Mouse (Mus musculus) neural tube, embryonic 14.5 days (tissue): ENCODE results near the gene Tmem107. TPM values are rescaled to one million over a fixed set of nuclear protein-coding genes. Genes with fewer than 3 reads are reported as not detected.
"Not testable (repeated sequence)": the region's sequence is repeated elsewhere in the genome, so short reads cannot be mapped to it uniquely, and the experiment has no call there.

Experiments
- ATAC-seq: fragments of 200-750 bp; cut with Nextera tagmentation; 2 replicates; pipeline ENCODE4 v1.8.0; 2017; ENCODE audit warnings: low read depth, mild to moderate bottlenecking, moderate TSS enrichment, moderate library complexity
- H3K27ac ChIP-seq: fragments of 300-500 bp; sonication (generic); 2 replicates; pipeline ENCODE4 v1.5.1; 2014; ENCODE audit warnings: low read depth, mild to moderate bottlenecking, control low read depth, low read length, moderate library complexity, mixed read lengths
- H3K27me3 ChIP-seq: fragments of 300-500 bp; sonication (generic); 2 replicates; pipeline ENCODE4 v1.6.1; 2014; ENCODE audit warnings: low read length; ENCODE audit not compliant: control insufficient read depth, insufficient read depth
- H3K36me3 ChIP-seq: fragments of 300-500 bp; sonication (generic); 2 replicates; pipeline ENCODE4 v1.6.1; 2014; ENCODE audit warnings: low read length, mixed read lengths; ENCODE audit not compliant: control insufficient read depth, insufficient read depth
- H3K4me1 ChIP-seq: fragments of 300-500 bp; sonication (generic); 2 replicates; pipeline ENCODE4 v1.6.1; 2014; ENCODE audit warnings: low read length; ENCODE audit not compliant: control insufficient read depth, insufficient read depth
- H3K4me2 ChIP-seq: fragments of 300-500 bp; sonication (generic); 2 replicates; pipeline ENCODE4 v1.6.1; 2014; ENCODE audit warnings: mild to moderate bottlenecking, low read depth, low read length, control low read depth
- H3K4me3 ChIP-seq: fragments of 300-500 bp; sonication (generic); 2 replicates; pipeline ENCODE4 v1.5.1; 2014; ENCODE audit warnings: low read depth, low read length, control low read depth, mixed read lengths
- H3K9ac ChIP-seq: fragments of 300-500 bp; sonication (generic); replicated peaks from 2 replicates; pipeline ENCODE4 v1.6.1; 2014; ENCODE audit warnings: low read depth, mild to moderate bottlenecking, control low read depth, low read length, mixed read lengths
- H3K9me3 ChIP-seq: fragments of 300-500 bp; sonication (generic); 2 replicates; pipeline ENCODE4 v1.6.1; 2016; ENCODE audit warnings: low read length; ENCODE audit not compliant: control insufficient read depth
- WGBS: fragments of 180-500 bp; shearing (Covaris S2); extraction: QIAGEN DNeasy Blood & Tissue Kit; methylation state at CpG from one replicate; pipeline ENCODE4 v1.1.7; 2014; 5-methylcytosine and 5-hydroxymethylcytosine counted together
- polyA plus RNA-seq: library from polyadenylated mRNA; unstranded; fragments of >200 nt; fragmentation: Nextera tagmentation; extraction: Ambion mirVana; gene quantifications from 2 replicates; pipeline ENCODE4 v1.2.1, GENCODE M21; 2014

Tmem107 gene
- polyA plus RNA-seq, 1 experiment from 2014 or later, result 27.7 TPM

DNA sequence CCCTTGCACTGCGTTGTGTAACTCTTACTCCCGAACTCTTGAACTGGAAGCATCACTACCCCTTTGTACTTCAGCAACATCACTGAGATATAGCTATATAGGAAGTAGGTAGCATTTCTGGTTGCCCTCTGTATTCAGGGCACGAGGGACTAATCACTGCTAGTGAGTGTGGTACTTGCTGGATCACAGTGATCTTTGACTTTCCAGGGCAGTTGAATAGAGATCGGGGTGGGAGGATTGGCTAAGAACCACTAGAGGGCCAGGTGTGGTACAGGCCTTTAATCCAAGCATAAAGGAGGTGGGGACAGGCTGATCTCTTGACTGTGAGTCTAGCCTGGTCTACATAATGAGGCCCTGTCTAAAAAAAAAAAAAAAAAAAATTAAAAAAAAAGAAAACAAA, 22.3 kb downstream of the Tmem107 start:
- H3K27ac ChIP-seq, result no peak overlapping the region
- 0 out of 2 replicates have a peak, but pooled peaks cover 8% of the 10 kb centered on the region for H3K36me3 ChIP-seq
- H3K9ac ChIP-seq, result no peak overlapping the region
- ATAC-seq, result no peak
- H3K4me2 ChIP-seq, result no peak overlapping the region
- whole genome bisulfite sequencing, result 88% methylated on average over 4 of the region's 4 CpGs
- peaks cover 35% of the 10 kb centered on the region for H3K4me1 ChIP-seq
- no peaks in the 10 kb centered on the region for H3K9me3 ChIP-seq
- no peaks in the 10 kb centered on the region for H3K27me3 ChIP-seq
- H3K4me3 ChIP-seq, result no peak overlapping the region

DNA sequence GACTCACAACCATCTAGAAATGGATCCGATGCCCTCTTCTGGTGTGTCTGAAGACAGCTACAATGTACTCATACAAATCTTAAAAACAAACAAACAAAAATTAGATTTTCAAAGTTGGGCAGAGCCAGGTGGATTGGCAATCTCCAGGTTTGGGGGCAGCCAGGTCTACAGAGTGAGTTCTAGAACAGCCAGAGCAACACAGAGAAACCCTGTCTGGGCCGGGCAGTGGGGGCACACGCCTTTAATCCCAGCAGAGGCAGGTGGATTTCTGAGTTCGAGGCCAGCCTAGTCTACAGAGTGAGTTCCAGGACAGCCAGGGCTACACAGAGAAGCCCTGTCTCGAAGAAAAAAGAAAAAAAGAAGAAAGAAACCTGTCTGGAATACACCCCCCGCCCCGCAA, 23.2 kb downstream of the Tmem107 start:
- H3K27ac ChIP-seq, H3K4me2 ChIP-seq, H3K4me3 ChIP-seq, H3K9ac ChIP-seq, H3K27me3 ChIP-seq, H3K36me3 ChIP-seq, ATAC-seq, H3K9me3 ChIP-seq: not testable (repeated sequence)
- WGBS, result 89% methylated on average over 7 of the region's 7 CpGs
- H3K4me1 ChIP-seq, result peaks cover 40% of the 10 kb centered on the region

DNA sequence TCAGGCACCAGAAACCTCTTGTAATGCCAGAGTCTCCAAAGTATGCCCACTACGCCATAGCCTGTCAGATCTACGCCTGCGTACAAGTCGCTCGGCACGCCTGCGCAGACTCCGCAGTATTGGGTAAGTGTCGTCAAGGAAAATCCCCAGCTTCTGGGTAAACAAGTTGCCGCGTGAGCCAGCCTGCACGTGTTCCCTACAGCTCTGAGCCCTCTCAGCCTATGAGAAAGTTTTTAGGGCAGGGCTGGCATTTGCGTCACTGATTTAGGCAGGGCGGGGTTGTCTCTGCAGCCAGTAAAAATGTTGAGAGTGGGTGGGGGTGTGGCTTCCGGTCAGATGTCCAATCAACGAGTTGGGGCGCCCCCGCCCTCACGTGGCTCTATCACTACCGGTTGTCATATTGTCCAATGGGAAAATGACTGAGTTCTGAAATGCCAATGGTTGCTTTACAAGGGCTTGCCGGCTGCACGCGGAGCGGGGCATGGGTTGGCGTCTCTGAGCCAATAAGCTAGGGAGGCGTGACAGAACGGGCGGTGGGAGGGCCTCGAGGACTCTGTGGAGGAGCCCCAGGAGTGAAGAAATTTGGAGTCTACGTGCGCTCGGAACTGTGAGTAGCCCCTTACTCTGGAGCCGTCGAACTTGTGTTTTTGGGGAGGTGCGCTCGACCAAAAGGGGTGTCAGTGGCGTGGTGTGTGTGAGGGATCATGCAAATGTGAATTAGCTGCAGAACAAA, 24.3 kb downstream of the Tmem107 start, which contains the start of gene Per1:
Per1 (plus strand) TSS at position 521 of the 733 bp plus-strand sequence.
- Histone ChIP-seq H3K4me1 (peaks cover 32% of the 10 kb centered on the region), H3K27ac (peak within 1 kb of the TSS; percentile 75), H3K27me3 (no peaks in the 10 kb centered on the region), H3K9me3 (no peaks in the 10 kb centered on the region), H3K36me3 (0 out of 2 replicates have a peak, but pooled peaks cover 7% of the 10 kb centered on the region), H3K4me3 (peak within 1 kb of the TSS; percentile 35), H3K4me2 (peak within 1 kb of the TSS; percentile 73), H3K9ac (peak within 1 kb of the TSS; percentile 33; the same call in 1 of the 2 replicates)
- WGBS, result 0% methylated on average over 37 of the region's 37 CpGs
- ATAC-seq, result peak; percentile 92

DNA sequence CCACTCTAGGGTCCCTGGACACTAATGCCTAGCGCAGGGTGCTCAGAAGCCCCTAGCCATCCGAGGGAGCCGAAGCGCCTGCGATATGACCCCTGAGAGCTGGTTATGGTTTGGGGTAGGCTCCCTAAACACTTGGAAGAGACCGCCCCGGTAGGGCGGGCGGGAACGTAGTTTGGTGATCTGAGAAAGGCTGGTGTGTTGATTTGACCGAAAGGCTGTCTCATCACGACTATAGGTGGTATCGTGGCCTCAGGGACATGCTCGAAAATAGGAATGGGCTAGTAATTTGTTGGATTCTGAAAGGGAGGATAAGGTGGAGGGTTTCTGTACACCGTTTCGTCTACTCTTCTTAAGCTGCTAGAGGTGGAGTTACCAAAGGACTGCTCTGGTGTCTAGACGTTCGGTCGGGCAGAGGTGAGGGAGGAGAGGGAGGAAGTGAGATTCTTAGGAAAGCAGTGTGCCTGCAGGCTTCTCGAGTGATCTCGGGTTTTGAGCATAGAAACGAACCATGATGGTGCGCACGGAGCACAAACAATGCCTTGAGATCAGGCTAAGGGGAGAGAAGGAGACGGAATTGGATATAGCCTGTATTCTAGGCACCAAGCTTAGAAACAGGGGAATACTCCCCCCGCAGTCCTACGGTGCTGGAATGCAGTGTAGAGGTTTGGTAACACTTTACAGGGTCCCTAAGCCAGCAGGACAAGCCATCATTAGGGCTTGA, 25.1 kb downstream of the Tmem107 start:
- Histone ChIP-seq H3K4me1 (peaks cover 32% of the 10 kb centered on the region), H3K9ac (peak overlapping the region; percentile 33; the same call in 1 of the 2 replicates), H3K9me3 (no peaks in the 10 kb centered on the region), H3K27ac (peak overlapping the region; percentile 55), H3K36me3 (0 out of 2 replicates have a peak, but pooled peaks cover 6% of the 10 kb centered on the region), H3K27me3 (no peaks in the 10 kb centered on the region), H3K4me3 (peak overlapping the region; percentile 35), H3K4me2 (peak overlapping the region; percentile 73)
- WGBS, result 2% methylated on average over 27 of the region's 27 CpGs
- ATAC-seq, result no peak

DNA sequence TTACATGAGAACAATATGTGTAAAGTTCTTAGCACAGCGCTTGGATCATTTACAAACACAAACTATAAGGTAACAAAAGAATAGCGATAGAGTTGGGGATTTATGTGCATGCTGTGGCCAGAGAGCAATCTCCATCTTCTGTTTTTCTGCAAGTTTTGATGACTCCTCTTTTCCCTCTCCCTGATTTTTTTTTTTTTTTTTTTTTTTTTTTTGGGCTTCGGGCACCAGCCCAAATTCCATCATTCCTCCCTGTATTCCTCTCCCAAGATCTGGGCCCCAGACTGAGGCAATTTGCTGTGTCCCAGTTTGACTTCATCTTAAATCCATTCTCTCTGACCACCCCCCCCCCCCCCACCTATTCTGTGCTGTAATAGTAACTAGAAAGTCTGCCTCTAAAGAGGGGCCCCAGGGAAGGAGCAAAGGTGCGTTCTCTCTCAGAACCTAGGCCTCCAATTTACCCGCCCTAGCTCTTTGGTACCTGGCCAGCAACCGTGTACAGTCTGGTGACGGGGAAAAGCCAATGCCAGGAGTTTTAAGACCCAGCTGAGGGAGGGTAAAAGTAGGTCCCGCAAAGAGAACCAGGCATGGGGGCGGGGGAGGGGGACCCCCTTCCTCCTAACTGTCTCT, 25.9 kb downstream of the Tmem107 start:
- peak overlapping the region; percentile 73 for H3K4me2 ChIP-seq
- no peak for ATAC-seq
- H3K36me3 ChIP-seq, result peaks cover 12% of the 10 kb centered on the region; the same call in 1 of the 2 replicates
- H3K27ac ChIP-seq, result peak overlapping the region; percentile 80
- peak overlapping the region; percentile 55; the same call in 1 of the 2 replicates for H3K9ac ChIP-seq
- no peaks in the 10 kb centered on the region for H3K27me3 ChIP-seq
- WGBS, result 18% methylated on average over 9 of the region's 9 CpGs
- peaks cover 29% of the 10 kb centered on the region for H3K4me1 ChIP-seq
- H3K4me3 ChIP-seq, result peak overlapping the region; percentile 19
- no peaks in the 10 kb centered on the region for H3K9me3 ChIP-seq

DNA sequence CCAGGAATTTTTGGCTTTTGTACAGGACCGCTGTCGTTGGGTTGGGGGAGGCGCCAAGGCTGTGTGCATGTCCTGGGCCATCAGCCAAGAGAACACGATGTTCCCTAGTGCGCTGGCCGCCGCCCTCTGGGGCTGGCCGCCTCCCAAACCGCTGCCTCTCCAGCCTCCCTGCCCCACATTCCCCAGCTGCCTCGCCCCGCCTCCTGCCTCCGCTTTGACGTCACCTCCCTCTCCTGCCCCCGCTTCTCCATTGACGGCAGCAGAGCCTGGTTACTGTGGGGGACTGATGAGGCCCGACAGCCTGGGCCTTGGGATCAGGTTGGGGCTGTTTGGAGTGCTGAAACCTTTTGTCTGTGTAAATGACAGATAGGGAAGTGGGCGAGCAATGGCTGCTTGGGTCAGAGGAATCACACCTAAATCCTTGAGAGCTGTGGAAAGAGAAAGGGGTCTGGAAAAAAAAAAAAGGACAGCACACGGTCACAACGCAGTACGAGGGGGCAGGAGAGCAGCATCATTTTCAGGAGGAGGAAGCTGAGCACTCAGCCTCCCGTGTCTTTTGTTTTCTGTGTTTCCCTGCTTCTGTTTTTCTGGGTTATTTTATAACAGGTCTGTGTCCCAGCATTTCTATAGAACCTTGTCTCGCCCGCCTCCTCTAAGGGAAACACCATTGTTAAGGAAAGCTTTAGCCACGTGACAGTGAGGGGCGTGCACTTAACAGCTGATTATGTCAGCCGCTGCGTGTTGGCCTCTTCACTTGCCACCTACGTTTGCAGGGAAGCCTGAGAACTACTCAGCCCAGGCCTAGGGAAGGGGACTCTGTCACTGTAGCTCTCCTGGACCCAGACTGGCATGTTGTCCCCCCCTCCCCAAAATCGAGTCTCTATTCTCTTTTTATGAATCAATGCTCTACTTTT, 26.6 kb downstream of the Tmem107 start:
- Histone ChIP-seq H3K36me3 (peaks cover 13% of the 10 kb centered on the region), H3K27me3 (no peaks in the 10 kb centered on the region), H3K9me3 (no peaks in the 10 kb centered on the region), H3K27ac (peak overlapping the region; percentile 80), H3K4me1 (peaks cover 29% of the 10 kb centered on the region), H3K9ac (peak overlapping the region; percentile 55), H3K4me2 (peak overlapping the region; percentile 73), H3K4me3 (peak overlapping the region; percentile 19)
- no peak for ATAC-seq
- 1% methylated on average over 29 of the region's 29 CpGs for WGBS

DNA sequence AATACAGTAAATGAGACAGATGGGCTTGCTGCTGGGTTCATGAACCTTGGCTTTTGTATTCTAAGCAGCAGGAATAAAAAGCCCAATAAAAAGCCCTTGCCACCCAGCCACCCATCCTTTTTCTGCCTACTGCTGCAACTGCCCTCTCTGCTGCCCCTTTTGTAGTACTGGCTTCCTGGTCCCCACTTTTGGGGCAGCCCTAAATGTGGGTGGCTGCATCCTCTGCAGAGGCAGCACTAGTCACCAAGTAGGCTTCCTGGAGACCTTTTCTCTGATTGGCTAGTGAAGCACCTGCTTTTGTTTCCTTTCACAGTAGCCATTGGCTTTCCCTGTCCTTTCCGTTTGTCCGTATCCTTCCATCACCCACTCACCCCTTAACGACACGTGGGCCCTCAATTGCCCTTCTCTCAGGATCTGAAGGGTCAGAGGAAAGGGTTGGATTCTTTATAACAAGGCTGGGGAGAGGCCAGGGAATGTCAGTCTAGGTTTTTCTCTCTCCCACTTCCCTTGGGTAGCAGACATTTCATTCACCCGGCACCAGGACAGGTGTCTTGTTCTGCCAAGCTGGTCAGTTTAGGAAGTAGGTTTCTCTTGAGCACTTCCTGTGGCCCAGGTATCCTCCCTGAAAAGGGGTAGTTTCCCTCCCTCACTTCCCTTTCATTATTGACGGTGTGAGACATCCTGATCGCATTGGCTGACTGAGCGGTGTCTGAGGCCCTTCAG, 27.6 kb downstream of the Tmem107 start:
- Histone ChIP-seq H3K9me3 (no peaks in the 10 kb centered on the region), H3K9ac (0 out of 2 replicates have a peak overlapping the region, but pooled peaks have one; percentile 71), H3K27me3 (no peaks in the 10 kb centered on the region), H3K4me2 (peak overlapping the region; percentile 93), H3K36me3 (peaks cover 22% of the 10 kb centered on the region), H3K4me3 (peak overlapping the region; percentile 48), H3K4me1 (peaks cover 29% of the 10 kb centered on the region), H3K27ac (peak overlapping the region; percentile 80; the same call in 1 of the 2 replicates)
- ATAC-seq, result no peak
- 10% methylated on average over 8 of the region's 8 CpGs for WGBS

DNA sequence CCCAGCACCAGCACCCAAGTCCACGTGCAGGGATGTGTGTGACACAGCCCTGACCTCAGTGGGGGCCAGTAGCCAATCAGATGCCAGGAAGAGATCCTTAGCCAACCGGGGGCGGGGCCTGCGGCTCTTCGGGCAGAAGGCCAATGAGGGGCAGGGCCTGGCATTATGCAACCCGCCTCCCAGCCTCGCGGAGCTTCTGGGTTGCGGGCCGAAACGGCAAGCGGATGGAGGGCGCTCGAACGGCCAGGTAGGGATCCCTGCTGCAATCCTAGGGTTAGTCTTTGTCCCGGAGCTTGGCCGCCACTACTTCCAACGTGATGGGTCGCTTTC, 28.1 kb downstream of the Tmem107 start:
- 1% methylated on average over 19 of the region's 19 CpGs for WGBS
- H3K27me3 ChIP-seq, result no peaks in the 10 kb centered on the region
- no peaks in the 10 kb centered on the region for H3K9me3 ChIP-seq
- H3K36me3 ChIP-seq, result peaks cover 27% of the 10 kb centered on the region
- peak overlapping the region; percentile 76 for H3K27ac ChIP-seq
- ATAC-seq, result peak; percentile 7; the same call in 1 of the 2 replicates
- peaks cover 29% of the 10 kb centered on the region for H3K4me1 ChIP-seq
- peak overlapping the region; percentile 48 for H3K4me3 ChIP-seq
- peak overlapping the region; percentile 93 for H3K4me2 ChIP-seq
- peak overlapping the region; percentile 71 for H3K9ac ChIP-seq
